Mouse (Mus musculus): ENCODE measurements around the gene Naip5.
"Not testable (repeated sequence)": the region's sequence is repeated elsewhere in the genome, so short reads cannot be mapped to it uniquely, and the experiment has no call there.

The Naip5 gene

DNA sequence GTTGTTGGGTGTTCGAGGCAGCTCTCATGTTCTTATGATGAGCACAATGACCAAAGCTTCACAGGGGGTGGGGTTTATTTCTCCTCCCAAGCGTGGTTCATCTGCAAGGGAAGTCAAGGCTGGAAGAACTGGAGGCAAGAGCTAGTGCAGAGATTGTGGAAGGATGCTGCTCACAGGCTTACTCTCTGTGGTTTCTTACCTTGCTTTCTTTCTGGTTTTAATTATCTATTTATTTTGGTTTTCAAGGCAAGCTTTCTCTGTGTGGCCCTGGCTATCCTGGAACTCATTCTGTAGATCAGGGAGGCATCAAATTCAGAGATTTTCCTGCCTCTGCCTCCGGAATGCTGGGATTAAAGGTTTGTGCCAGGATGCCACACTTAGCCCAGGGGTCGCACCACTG is at the start of gene Naip5:
TSS of gene Naip5 (minus strand) at position 101 of the 400 bp plus-strand sequence.
- not testable (repeated sequence) for DNase-seq (ENCODE audit: low spot score in 2 of 2)

DNA sequence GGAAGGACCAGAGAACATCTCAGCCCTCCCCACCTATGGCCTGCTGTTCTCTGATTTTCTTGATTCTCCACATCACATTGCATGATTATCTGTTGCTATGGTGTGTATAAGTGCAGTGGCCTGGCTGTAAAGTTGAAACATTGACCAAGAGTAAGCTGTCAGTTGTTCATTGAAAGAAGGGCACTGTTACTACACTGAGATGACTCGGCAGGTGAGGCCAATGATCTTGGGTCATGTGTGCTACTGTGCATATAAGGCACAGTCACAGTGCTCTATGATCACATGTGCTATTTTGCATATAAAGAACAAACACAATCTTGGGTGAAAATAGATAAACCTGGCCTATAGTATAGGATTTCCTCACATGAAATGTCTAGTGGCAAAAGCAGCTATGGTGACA is 38.5 kb upstream of the Naip5 start:
- DNase-seq (ENCODE audit: low spot score in 2 of 2) = no peak

DNA sequence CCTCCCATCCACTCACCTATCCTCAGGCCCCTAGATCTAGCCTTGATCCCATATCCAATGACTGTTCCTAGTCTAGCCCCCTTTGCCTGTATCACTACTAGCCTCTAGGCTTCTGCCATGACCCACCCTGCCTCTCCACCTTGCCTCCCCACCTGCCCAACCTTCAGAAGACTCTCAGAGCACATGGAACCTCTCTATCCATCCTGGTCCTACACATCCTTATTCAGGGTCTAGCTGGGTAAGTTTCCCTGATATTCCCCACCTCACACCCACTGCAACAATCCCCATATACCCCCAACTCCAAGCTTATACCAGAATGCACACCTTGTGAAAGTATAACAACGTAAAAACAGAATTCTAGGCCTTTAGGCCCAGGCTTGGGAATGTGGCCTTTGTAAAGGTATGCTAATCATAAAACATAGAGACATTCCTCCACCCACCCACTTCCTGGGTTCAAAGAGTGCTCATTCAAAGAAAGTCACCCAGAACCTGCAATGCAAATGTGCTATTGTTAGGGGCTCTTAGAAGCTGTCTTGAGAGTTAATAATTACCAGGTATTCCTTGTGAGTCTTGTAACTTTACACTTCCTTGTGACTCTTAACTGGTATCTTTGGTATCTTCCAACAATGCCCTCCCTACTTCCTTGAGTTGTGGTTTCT is 25.5 kb upstream of the Naip5 start:
- not testable (repeated sequence) for DNase-seq (ENCODE audit: low spot score in 2 of 2)

DNA sequence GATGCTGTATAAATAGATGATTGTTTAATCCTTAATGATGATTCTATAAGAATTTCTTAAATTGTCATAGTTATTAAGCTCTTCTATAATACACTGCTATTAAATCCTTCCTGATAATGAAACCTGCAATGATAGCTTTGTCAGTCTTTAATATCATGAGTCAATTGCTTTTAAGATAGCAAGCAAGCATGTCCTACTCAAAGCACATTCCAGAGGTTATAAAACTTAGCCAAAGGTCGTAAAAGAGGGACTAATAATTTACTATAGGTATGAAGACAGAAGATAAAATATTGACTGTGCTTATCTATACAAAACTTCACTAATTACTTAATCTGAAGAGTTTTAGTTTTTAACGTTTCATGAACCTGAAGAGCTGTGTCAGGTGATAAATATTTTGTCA is 10.9 kb upstream of the Naip5 start:
- DNase-seq (ENCODE audit: low spot score in 2 of 2) = not testable (repeated sequence)

DNA sequence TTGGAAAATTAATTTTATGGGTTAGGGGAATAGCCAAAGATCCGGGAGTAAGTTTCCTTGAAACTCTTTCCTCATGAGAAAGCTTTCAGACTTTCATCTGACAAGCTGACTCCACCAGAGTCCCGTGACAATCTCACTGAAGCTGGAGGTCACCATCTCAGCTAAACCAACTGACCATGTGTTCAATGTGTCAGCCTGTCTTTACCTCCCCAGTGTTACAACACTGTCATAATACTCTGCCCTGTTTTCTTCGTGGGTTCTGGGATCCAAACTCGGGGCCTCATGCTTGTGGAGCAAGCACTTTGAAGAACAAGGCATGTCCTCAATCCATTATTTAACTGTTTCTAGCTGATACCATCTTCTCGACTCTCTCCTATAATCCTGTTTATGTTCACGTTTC is 9.8 kb upstream of the Naip5 start:
- DNase-seq (ENCODE audit: low spot score in 2 of 2) = not testable (repeated sequence)

DNA sequence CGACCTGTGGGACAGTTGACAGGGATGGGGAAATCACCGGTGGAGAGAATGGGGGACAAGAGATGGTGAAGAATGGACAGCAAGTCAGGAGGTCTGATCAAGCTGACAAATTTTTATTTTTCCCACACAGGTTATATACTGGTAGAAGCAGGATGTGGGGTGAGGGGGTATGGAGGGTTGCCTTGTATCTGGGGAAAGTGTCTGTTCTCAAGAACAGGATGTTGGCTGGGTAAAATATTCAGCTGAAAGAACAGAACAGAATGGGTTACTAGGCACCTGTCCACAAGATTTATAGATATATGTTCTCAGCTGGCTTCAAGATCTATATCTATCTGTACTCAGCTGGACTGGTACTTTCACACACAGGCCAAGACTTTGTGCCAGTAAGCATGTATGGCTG is 5.8 kb upstream of the Naip5 start:
- not testable (repeated sequence) for DNase-seq (ENCODE audit: low spot score in 2 of 2)

DNA sequence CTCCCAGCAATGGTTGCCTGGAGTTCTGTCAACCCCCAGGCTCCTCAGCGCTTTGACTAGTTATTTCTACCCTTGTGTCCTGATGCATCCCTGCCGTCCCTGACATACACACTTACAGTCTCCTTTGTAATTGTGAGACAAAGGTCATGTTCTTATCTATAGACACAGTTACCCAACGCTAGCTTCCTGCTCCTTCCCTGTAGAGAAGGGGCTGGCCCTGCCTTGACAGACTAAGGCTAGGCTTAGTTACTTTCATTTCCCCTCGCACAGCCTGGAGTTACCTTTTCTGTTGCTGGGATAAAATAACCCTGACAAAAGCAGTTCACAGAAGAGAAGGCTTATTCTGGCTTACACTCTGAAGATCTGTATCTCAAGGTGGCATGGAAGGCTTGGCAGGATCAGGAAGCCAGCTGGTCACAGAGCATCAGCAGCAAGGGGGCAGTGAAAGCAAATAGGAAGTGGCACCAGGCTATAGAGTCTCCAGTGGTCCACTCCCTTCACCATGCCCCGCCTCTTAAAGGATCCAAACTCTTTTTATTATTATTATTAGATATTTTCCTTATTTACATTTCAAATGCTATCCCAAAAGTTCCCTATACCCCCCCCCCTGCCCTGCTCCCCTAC is 885 bp upstream of the Naip5 start:
- DNase-seq (ENCODE audit: low spot score in 2 of 2) = not testable (repeated sequence)

DNA sequence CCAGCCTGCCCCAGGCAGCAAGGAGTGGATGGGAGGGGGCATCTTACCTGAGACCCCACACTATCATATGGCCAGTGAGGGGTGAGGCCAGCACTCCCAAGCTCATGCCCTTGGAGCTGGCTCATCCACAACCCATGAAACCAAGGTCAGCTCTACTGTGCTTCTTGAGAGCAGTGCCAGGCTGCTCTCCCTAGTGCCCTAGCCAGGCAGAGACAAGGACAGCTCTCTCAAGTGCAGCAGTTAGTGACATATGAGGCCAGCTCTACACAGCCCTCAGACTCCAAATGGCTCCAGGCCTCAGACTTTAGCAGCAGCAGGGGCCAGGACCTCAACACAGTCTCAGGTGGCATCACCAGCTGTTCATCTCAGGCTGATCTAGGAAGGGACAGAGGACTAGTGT is 2.4 kb downstream of the Naip5 start:
- DNase-seq (ENCODE audit: low spot score in 2 of 2) = no peak

DNA sequence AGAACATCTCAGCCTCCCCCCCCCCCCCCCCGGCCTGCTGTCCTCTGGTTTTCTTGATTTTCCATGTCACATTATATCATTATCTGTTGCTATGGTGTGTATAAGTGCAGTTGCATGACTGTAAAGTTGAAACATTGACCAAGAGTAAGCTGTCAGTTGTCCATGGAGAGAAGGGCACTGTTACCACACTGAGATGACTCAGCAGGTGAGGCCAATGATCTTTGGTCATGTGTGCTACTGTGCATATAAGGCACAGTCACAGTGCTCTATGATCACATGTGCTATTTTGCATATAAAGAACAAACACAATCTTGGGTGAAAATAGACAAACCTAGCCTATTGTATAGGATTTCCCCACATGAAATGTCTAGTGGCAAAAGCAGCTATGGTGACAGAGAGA is 32.4 kb downstream of the Naip5 start:
- not testable (repeated sequence) for DNase-seq (ENCODE audit: low spot score in 2 of 2)

DNA sequence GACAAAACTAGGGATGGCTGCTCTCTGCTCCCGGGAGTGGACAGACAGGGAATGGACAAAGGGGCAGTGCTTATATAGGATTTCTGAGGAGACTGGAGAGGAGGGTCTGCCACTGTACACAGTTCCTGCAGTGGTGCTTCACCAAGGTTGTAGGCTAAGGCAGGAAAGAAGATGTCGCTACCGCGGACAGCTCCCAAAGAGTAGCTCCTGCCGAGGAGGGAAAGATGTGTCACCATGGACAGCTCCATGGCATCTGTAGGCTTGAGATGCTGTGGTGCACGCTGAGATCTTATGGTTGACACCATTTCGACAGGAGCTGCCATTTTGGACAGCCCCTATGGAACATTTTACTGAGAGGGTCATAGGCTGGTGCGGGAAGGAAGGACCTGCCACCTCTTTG is 35.6 kb downstream of the Naip5 start:
- peak in 1 of 2 experiments; percentile 18 for DNase-seq (ENCODE audit: low spot score in 2 of 2)

DNA sequence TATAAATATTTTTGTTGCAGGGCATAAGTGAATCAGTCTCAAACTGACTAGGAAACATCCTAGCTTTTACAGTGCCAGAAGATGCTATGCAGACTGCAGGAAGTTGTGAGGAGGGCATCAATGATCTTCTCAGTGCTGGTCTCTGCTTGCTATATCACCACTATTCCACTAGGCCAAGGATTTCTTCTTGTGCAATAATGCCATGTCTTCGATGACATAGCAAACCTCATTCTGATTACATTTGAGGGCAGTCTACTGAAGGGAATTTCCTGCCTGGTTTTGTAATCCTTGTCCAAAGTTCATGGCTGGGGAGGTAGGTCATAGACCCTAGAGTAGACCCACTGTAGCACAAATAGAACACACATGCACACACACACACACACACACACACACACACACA is 42.8 kb downstream of the Naip5 start:
- DNase-seq (ENCODE audit: low spot score in 2 of 2) = no peak

DNA sequence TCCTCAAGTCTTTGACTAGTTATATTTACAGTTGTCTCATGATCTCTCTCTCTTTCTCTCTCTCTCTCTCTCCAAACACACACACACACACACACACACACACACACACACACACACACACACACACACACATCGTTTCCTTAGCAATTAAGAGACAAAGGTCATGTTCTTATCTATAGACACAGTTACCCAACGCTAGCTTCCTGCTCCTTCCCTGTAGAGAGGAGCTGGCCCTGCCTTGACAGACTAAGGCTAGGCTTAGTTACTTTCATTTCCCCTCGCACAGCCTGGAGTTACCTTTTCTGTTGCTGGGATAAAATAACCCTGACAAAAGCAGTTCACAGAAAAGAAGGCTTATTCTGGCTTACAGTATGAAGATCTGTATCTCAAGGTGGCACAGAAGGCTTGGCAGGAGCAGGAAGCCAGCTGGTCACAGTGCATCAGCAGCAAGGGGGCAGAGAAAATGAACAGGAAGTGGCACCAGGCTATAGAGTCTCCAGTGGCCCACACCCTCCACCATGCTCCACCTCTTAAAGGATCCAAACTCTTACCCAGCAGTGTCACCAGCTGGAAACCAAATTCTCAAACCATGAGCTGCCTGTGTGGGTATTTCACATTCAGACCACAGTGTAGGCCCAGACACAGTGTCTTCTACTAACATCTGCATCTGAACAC is 44.3 kb downstream of the Naip5 start, which contains the start of gene Naip2:
TSS of gene Naip2 (minus strand) at position 434 of the 675 bp plus-strand sequence.
- not testable (repeated sequence) for DNase-seq (ENCODE audit: low spot score in 2 of 2)

DNA sequence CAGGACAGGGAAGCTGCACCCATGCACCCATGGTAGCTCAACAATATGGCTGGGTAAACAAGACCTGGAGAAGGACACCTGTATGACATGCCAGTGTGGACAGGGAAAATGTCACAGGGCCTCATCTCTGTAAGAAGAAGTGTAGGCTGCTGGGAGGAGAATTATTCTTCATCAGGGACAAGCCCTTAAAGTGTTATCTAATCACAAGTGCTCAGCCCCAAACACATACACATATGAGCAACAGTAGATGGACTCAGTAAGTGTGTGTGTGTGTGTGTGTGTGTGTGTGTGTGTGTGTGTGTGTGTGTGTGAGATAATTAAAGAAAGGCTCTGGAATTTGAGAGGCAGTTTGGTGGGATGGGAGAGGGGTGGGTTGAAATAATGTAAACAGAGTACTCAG is 45.3 kb downstream of the Naip5 start:
- DNase-seq (ENCODE audit: low spot score in 2 of 2) = no peak

DNA sequence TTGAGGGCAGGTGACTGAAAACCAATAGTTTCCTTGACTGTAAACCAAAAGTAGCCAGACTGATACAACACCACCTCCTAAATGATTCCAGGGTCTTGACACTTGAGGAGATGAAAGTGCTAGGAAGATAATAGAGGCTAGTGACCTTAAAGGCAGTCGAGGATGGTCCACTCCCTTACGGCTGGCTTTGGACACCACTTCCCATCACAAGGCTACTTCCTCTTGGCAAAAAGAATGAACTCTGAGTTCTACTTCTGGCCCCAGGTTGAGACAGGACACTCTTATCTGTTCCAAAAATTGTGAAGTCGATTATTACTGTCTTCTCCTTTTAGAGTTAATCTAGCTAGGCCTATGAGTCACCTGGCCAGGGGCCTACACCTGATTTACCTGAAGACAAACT is 50.7 kb downstream of the Naip5 start:
- DNase-seq (ENCODE audit: low spot score in 2 of 2) = no peak

DNA sequence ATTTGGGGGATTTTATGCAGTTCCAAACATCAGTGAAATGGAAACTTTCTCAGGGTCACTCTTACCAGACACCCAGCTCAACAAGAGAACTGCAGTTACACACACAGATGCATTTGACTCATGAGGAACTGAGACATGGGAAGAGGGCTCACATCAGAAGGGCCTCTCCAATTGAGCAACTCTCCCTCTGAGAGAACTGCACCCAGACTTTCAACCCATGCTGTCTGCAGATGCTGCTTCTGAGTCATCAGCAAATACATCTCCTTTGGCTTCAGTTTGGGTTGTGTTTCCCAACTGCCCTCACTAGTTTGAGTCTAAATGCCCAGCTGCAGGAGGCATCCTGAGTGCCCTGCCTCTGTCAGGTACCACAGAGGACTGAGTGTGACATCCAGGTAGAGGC is 63.0 kb downstream of the Naip5 start:
- DNase-seq (ENCODE audit: low spot score in 2 of 2) = not testable (repeated sequence)

DNA sequence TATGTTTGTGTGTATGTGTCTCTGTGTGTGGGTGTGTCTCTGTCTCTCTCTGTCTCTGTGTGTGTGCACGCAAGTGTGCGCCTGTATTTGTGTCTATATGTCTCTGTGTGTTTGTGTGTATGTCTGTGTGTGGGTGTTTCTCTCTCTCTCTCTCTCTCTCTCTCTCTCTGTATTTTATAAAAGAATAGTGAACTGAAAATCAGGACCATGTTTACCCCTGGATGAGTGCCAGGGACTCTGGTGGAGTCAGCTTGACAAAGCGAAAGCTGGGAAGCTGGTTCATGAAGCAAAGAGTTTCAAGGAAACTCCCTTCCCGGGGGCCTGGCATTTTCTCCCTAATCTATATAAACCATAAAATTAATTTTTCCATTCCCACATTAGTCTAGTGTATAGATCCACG is 71.8 kb downstream of the Naip5 start:
- not testable (repeated sequence) for DNase-seq (ENCODE audit: low spot score in 2 of 2)

DNA sequence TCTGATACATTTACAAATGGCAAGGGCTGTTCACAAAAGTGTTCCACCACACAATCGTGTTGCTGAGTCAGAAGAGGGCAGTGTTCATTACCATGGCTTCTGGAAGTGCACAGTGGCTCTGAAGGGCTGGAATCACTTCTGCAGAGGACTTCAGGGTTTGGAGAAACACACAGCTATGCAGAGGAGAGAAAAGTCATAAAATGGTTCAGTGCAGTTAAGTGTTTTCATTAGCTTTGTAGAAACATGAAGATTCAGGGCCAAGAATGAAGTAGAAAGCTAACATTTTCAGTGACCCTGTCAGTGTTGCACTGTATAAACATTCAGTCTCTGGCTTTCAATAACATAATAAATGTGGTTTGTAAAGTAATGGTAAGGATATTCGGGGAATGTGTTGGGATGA is 79.7 kb downstream of the Naip5 start:
- not testable (repeated sequence) for DNase-seq (ENCODE audit: low spot score in 2 of 2)

DNA sequence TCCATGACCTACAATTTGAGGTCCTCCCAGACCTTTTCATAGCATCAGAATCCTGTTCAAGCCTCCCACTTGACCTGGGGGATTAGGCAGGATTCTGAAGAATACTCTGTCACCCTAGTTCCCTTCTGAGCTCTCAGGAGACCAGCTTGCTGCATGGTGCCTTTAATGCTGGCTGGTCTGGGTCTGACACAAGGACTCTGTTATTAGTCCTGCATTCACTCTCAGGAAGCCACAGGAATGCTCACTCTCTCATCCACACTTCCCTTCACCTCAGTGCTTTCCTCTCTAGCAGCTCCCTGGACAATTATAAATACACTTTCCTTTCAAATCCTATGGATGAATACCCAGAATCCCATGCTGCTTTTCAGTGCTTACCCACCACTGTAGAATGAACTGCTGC is 83.7 kb downstream of the Naip5 start:
- not testable (repeated sequence) for DNase-seq (ENCODE audit: low spot score in 2 of 2)

Data from urinary bladder, adult 18-20 months (tissue).